Mouse (Mus musculus) ES-E14 (cell line): ENCODE measurements around the gene Tlk2. TPM values are rescaled to one million over a fixed set of nuclear protein-coding genes. Genes with fewer than 3 reads are reported as not detected.

Source experiments
- DNase-seq: peaks from one replicate; pipeline ENCODE4 v3.0.0-alpha.2; 2013; ENCODE audit warnings: low read depth, low spot score
- H3K27ac ChIP-seq: 2 replicates; pipeline ENCODE4 v1.5.1; 2012; ENCODE audit warnings: low read depth, mild to moderate bottlenecking, low read length, moderate library complexity, mixed read lengths; ENCODE audit not compliant: poor library complexity, insufficient read depth, severe bottlenecking
- H3K36me3 ChIP-seq: 2 replicates; pipeline ENCODE4 v1.6.1; 2012; ENCODE audit warnings: mild to moderate bottlenecking, low read length, moderate library complexity, mixed read lengths; ENCODE audit not compliant: control insufficient read depth, poor library complexity, insufficient read depth, severe bottlenecking
- H3K4me1 ChIP-seq, 2 experiments: fragments of 150-350 bp in 1 of 2; sonication (generic) in 1 of 2; 2 replicates each; pipeline ENCODE4 v1.6.1; 2012; ENCODE audit warnings: low read length in 2 of 2, mild to moderate bottlenecking in 1 of 2, mixed read lengths in 1 of 2; ENCODE audit not compliant: control insufficient read depth in 2 of 2, insufficient read depth in 2 of 2, poor library complexity in 1 of 2
- H3K4me3 ChIP-seq, 2 experiments: fragments of 150-350 bp in 1 of 2; sonication (generic) in 1 of 2; 2 replicates each; pipeline ENCODE4 v1.5.1; 2012; ENCODE audit warnings: low read length in 2 of 2, low read depth in 1 of 2, mild to moderate bottlenecking in 1 of 2, mixed read lengths in 1 of 2; ENCODE audit not compliant: insufficient read depth in 1 of 2, poor library complexity in 1 of 2, severe bottlenecking in 1 of 2
- H3K9ac ChIP-seq: 2 replicates; pipeline ENCODE4 v1.6.1; 2012; ENCODE audit warnings: low read depth, mild to moderate bottlenecking, low read length, mixed read lengths; ENCODE audit not compliant: poor library complexity, insufficient read depth, severe bottlenecking
- H3K9me3 ChIP-seq: fragments of 150-350 bp; sonication (generic); 2 replicates; pipeline ENCODE4 v1.6.1; 2012; ENCODE audit warnings: low read depth, mild to moderate bottlenecking, low read length; ENCODE audit not compliant: control insufficient read depth, insufficient read depth
- CHD2 ChIP-seq: IDR thresholded peaks from 2 replicates; pipeline ENCODE4 v1.6.1; 2014; ENCODE audit warnings: mild to moderate bottlenecking, low read depth, low read length, inconsistent platforms
- HCFC1 ChIP-seq: IDR thresholded peaks from 2 replicates; pipeline ENCODE4 v1.6.1; 2012; ENCODE audit warnings: low read length, inconsistent platforms, borderline replicate concordance; ENCODE audit not compliant: insufficient read depth
- MAFK ChIP-seq: IDR thresholded peaks from 2 replicates; pipeline ENCODE4 v1.6.1; 2014; ENCODE audit warnings: mild to moderate bottlenecking, low read depth, low read length, inconsistent platforms; ENCODE audit not compliant: insufficient read depth
- ZC3H11A ChIP-seq: IDR thresholded peaks from 2 replicates; pipeline ENCODE4 v1.6.1; 2012; ENCODE audit warnings: low read depth, mild to moderate bottlenecking, inconsistent platforms, low read length, borderline replicate concordance
- ZNF384 ChIP-seq: IDR thresholded peaks from 2 replicates; pipeline ENCODE4 v1.6.1; 2012; ENCODE audit warnings: low read depth, low read length, inconsistent platforms
- in situ Hi-C, 2 experiments: fragments of 600-800 bp; cut with MboI; formaldehyde crosslinking; loops; one replicate each; pipeline ENCODE4 v1.15.1; 2025; ENCODE audit warnings: low sequenced_read_pairs in 2 of 2, inconsistent platforms in 1 of 2; ENCODE audit not compliant: unreplicated experiment in 2 of 2
- total RNA-seq: library from RNA; depleted of rRNA; stranded (reverse); fragments of 300-350 nt; gene quantifications from 2 replicates; pipeline ENCODE4 v1.2.3, GENCODE M21; 2012

Gene Tlk2
- total RNA-seq, 1 experiment = 96.2 TPM

- no peaks in the 10 kb centered on the region for H3K9me3 ChIP-seq
- DNase-seq = no peak
- peaks cover 10% of the 10 kb centered on the region for H3K36me3 ChIP-seq
- H3K4me1 ChIP-seq = no peaks in the 10 kb centered on the region; a peak in 1 of 4 replicates
- no peak overlapping the region for H3K9ac ChIP-seq
- in situ Hi-C loops = no loop called here
- TF ChIP-seq CHD2 = no peak
- TF ChIP-seq ZNF384 = no peak
- TF ChIP-seq MAFK = no peak
- no peak for TF ChIP-seq HCFC1
- no peak for TF ChIP-seq ZC3H11A
- no peak overlapping the region for H3K4me3 ChIP-seq
- H3K27ac ChIP-seq = no peak overlapping the region
Measured at GRCm38 (mm10) chr11:105143564-105143963, 35.0 kb upstream of the Tlk2 start.

GRCm38 (mm10) chr11:105144084-105144483, 34.5 kb upstream of the Tlk2 start:
- Histone ChIP-seq H3K4me3 (no peak overlapping the region), H3K27ac (no peak overlapping the region), H3K36me3 (peaks cover 10% of the 10 kb centered on the region), H3K9ac (no peak overlapping the region), H3K9me3 (no peaks in the 10 kb centered on the region), H3K4me1 (no peaks in the 10 kb centered on the region; a peak in 1 of 4 replicates)
- in situ Hi-C loops = no loop called here
- no peak for DNase-seq
- TF ChIP-seq MAFK = no peak
- TF ChIP-seq ZNF384 = no peak
- no peak for TF ChIP-seq HCFC1
- TF ChIP-seq ZC3H11A = no peak
- no peak for TF ChIP-seq CHD2

- no peak overlapping the region for H3K27ac ChIP-seq
- no peak overlapping the region for H3K4me3 ChIP-seq
- no peaks in the 10 kb centered on the region for H3K9me3 ChIP-seq
- H3K36me3 ChIP-seq = peaks cover 6% of the 10 kb centered on the region
- no peaks in the 10 kb centered on the region; a peak in 1 of 4 replicates for H3K4me1 ChIP-seq
- DNase-seq = no peak
- in situ Hi-C loops = no loop called here
- TF ChIP-seq ZNF384 (no peak), MAFK (no peak), CHD2 (no peak), HCFC1 (no peak), ZC3H11A (no peak)
- no peak overlapping the region for H3K9ac ChIP-seq
Measured at GRCm38 (mm10) chr11:105144508-105145210, 33.9 kb upstream of the Tlk2 start.

GRCm38 (mm10) chr11:105145211-105145610, 33.4 kb upstream of the Tlk2 start:
- H3K9ac ChIP-seq = no peak overlapping the region
- in situ Hi-C loops = no loop called here
- no peaks in the 10 kb centered on the region for H3K9me3 ChIP-seq
- peaks cover 3% of the 10 kb centered on the region; the same call in 1 of the 2 replicates for H3K36me3 ChIP-seq
- H3K27ac ChIP-seq = no peak overlapping the region
- peaks cover 0 to 3% of the 10 kb centered on the region in 2 experiments; a peak in 2 of 4 replicates for H3K4me1 ChIP-seq
- TF ChIP-seq ZNF384 = no peak
- no peak for TF ChIP-seq HCFC1
- TF ChIP-seq ZC3H11A = no peak
- no peak for TF ChIP-seq MAFK
- no peak for TF ChIP-seq CHD2
- DNase-seq = no peak
- H3K4me3 ChIP-seq = no peak overlapping the region
